Mouse (Mus musculus): ENCODE measurements around the gene Gpr156. TPM values are rescaled to one million over a fixed set of nuclear protein-coding genes. Genes with fewer than 3 reads are reported as not detected.
A peak's percentile ranks its signal among the peaks of the same experiment; 100 is the strongest.
"Not testable (repeated sequence)": the region's sequence is repeated elsewhere in the genome, so short reads cannot be mapped to it uniquely, and the experiment has no call there.

Gpr156 gene
- total RNA-seq, 4 experiments from 2014 or later = 0.09 to 0.65 (median 0.29) TPM

DNA sequence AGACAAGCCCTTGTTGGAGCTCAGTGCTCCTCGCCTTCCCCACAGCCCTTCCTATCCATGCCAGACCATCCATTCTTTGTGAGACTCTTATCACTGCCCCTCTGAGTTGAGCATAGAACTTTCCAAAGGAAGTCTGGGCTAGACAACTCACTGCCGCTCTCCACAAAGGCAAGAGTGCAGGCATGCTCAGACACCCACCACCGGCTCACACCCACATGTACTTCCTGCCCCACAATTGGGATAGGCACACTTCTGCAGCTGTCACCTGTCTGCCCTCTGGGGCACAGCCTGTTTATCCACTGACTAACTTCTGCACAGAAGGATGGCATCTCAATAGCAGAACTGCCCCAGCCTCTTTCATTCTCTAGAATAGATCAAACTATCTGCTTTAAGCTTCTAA lies 86.2 kb downstream of the Gpr156 start:
- no peak for DNase-seq

DNA sequence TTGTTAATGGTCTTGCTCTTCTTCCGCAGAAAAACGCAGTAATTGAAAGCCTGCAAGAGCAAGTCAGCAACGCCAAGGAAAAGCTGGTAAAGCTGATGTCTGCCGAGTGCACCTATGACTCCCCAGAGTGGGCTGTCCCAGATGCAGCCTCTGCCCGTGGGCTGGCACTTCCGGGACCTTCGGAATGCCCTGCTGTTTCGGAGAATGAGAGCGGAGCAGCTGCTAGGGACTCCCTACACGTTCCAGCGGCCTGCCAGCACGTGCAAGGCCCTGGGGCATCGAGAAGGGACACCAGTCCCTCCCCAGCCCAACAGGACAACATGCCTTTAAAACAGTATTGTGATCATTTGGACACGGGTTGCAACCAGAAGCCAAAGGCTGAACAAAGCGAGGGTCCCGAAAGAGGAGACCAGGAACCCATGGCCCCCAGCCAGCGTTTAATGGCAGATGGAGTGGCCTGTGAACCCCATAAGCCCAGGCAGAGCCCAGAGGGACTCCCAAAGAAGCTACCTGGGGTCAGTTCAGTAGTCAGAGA lies 88.3 kb downstream of the Gpr156 start:
- no peak for DNase-seq

DNA sequence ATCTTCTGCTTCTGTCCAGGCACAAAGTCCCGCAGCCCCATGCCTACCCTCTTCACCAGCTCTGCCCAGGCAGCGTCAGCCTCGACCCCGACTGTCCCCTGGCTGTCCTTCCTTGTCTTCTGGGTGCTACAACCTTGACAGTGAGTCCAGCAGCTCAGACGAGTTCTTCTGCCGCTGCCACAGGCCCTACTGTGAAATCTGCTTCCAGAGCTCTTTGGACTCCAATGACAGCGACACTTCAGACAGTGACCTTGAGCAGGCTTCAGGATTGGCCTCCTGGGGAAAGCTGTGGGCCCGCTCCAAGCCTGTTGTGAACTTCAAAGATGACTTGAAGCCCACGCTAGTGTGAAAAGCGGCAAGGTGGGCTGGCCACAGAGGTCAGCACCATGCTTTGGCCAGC lies 89.2 kb downstream of the Gpr156 start:
- no peak for DNase-seq

DNA sequence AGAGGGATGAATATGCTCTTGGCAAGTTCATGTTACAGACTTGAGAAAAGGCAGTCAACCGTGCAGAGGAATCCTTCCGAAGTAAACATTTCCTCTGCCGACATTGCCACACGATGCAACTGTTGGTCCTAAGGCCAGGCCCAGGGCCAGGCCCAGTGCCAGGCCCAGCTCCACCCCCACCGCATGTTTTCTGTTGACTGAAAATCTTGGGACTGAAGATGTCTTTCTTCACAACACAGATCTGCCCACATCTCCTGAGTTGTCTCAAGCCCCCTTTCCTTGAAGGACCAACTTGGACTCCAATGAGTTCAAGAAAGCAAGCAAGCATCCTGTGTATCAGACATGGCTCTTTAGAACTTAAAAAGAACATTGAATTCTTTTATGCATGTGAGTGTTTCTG lies 92.1 kb downstream of the Gpr156 start:
- no peak for DNase-seq

DNA sequence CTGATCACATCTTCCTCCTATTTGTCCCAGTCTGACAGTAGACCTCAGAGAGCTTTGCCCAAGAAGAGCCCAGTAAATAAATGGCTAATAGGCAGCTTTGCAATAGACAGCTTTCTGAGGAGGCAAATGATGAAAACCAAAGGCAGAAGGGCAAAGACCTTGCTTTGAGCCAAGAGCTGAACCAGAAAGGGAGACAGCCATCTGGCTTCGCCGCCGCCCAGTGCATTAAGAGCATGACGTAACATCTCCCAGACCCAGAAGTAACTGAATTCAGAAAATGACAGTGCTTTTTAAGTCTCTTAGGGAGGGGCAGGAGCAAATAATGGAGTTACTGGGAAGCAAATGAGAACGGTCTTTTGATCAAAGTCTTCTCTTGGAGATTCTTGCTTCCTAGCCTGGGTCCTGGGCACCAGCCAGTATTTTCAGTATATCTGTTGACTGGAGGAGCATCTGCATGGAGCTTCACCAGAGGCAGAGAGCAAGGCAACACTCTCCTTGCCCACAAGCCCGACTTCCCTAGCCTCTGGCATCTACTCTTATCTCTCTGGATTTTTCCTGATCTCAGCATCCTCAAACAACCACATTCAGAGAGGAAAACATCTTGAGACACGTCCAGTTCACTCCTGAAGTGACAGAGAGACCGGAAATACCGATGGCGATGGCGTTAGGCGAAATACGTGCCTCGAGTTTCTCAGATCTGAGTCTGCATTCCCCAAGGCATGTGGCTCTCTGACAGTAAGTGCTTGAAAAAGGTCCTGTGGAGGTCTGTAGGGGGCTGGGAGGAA lies 92.9 kb downstream of the Gpr156 start:
- no peak for DNase-seq

DNA sequence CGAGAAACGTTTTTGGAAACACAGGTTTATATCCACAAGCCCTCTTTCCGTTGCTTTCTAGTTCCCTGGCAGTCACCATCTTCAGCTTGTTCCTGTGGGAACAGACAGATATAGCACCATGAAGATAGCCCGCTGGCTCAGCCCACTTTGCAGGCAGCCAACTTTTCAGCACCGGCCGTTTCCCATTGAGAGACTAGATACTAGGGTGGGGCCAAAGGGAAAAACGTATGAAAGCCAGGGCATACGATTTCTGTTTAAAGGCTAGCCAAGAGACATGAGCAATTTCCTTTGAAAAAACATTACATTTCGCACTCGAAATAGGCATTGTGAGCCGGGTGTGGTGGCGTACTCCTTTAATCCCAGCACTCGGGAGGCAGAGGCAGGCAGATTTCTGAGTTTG lies 95.2 kb downstream of the Gpr156 start:
- DNase-seq = no peak

DNA sequence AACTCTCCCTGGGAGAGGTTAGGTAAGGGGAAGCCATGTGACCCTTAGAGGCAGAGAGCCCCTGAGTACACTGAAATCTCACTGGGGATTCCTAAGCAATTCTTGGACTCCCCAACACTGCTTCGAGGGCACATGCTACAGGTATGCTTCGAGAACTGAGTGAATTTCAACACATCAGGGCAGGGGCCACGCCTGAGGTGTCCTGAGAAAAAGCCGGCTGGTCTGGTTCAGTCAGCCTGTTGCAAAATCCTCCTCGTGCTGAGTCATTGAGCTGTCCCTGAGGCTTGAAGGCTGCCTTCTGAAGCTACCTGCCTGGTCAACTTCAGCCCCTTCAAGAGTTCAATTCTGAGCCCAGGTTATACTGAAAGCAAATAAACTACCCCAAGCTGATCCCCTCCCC lies 96.1 kb downstream of the Gpr156 start:
- DNase-seq = peak; percentile 67

DNA sequence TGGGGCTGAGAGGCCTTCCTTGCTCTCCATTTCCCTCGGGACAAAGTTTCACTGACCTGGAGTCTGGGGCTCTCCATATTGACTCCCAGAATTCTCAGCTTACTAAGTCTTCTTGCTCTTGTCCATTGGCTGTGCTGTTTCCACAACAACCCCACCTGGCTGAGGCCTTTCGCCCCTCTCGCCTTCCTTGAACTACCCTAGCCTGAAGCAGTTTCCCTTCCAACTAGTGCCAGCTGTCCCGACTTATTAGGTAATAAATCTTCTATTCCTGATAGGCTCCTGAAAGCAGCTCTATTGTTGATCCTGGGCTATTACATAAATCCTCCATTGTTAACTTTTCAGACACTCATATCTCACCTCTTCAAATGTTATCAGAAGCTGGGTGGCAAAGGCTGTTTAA lies 96.6 kb downstream of the Gpr156 start:
- DNase-seq = no peak

DNA sequence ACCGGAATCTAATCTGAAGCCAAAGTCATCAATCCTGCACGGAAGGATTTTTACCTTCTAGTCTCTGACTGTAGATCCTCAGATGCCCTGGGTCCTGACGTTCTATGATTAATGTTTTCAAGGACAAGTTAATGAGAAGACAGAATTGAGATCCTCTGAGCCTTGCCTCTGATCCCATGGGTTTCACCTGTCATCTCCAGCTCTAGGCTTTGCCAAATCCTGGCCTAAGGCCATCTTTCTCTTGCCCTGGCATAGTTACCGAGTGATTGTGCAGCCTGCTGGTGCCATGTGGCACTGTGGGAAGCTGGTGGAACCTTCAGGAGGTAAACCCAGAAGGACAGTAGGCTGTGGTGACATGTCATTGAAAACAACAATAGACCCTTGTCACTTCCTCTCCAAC lies 98.7 kb downstream of the Gpr156 start:
- no peak for DNase-seq

DNA sequence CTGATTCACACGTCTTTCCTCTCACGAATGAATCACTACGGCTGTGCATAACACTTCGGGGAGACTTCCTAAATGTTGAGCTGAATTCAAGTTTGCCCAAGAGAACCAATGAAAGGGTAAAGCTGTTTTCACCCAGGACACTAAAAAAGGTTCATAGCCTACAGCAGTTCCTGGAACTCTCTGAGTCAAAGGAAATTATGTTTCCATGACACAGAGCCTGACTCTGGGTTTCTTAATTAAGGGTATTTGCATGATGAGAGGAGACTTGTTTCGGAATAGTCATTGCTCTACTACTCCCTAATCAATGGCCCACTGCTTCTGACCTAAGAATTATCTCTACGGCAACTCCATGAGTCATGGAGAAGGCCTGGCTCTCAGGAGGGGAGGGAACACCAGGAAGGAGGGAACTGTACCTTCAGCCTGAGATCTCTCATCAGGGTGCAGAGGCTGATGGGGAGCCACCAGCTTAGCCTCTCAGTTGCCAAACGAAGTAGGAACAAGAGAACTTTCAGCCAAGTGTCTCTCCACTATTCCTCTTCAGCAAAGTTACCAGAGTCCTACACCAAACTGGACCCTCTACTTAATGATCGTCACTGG lies 100.7 kb downstream of the Gpr156 start:
- no peak for DNase-seq

DNA sequence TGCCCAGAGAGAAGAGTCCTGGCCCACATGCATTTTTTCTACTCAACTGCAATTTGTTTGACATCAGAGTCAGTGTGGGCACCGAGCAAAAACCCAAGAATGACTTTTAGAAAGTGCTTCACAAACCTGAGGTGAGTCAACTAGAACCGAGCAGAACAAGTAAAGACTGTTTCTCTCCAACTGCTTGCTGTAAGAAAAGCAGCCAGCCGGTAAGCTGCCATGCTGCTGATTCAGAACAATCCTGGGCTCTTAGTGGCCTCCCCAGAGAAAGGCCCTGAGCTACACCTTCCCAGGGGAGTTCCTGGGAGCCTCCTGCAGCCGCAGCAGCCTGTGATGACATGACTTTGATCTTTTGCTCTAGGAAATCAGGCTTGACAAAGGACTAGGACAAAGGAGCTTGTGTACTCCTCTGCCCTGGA lies 101.7 kb downstream of the Gpr156 start:
- no peak for DNase-seq

DNA sequence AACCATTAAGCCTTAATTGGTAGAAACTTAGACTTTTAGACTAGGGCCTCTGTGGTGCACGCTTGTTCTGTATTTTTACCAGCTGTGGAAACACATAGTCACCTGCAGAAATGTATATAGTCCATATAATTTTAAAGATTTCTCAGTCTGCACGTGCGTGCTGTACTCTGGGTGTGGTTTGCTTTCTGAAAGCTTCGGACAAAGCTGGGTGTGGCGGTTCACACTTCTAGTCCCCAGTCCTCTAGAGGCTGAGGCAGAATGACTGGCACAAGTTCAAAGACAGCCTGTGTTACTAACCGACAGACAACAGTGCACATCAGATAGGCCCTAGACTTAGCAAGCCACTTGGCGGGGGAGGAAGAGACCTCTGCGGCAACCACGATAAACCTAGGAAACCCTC lies 116.3 kb downstream of the Gpr156 start:
- DNase-seq = no peak

DNA sequence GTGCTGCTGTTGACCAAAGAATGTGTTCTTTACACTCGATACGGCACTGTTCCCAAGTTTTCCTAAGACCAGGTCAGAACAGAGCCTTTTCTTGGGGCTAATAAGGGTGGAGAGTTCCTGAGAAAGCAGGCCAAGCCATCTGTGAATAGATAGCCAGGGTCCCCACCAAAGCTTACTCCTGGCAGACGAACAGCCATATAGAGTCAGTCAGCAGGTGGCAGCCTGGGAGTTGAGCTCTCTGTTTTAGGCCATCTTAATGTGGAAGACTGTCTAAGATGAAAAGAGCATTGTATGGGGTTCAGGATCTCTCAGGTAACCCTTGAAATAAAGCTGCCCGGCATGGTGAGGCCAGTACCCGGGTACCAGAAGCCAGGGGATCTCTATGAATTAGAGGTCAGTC lies 116.8 kb downstream of the Gpr156 start:
- no peak for DNase-seq

DNA sequence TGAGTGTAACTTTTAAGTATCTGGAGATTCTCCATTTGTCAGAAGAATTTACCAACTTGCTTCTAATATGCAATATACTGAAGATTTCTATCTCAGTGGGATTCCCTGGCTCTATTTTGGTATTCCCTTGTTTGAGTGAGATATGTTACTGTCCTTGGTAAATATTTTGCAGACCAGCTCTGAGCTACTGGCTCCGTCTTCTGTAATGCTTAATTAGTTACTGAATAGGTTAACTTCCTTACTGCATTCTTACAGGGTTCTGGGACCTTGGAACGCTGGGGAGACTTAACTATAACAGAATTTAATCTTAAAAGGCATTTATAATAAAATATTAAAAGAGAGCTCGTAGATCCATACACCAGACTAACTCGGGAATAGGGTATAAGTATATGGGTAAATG lies 121.8 kb downstream of the Gpr156 start:
- DNase-seq = not testable (repeated sequence)

DNA sequence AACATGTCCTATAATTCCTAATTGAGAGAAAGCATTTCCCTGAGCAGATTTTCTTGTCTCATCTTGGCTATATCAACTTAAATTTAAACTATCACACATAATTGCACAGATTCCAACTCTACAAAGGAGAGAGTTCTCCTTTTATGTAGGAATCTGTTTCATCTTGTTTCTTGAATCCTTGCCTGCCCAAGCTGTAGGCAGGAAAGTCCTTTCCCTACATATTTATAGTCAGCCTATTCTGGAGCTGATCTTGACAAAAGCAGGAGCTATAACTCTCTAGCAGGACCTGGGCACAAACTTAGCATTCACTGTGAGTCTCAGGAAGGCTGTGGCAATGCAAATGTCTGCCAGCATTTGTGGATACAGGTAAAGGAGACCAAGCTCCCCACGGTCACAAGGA lies 125.9 kb downstream of the Gpr156 start:
- no peak for DNase-seq

DNA sequence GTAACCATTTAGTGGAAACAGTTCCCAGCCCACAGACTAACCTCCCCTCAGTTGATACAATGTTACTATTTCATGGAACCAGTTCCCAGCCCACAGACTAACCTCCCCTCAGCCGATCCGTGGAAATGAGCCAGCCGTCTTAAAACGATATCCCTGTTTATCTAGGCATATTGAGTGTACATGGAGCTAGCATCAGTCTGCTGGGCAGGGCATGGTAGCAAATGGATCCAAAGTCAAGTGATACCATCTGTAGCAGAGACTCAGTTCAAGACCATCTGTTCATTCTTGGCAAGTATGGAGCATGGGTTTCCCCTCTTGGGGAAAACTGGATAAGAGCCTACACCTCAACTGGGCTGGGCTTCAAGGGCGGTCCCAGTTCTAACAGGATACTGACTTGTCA lies 128.3 kb downstream of the Gpr156 start:
- no peak for DNase-seq

DNA sequence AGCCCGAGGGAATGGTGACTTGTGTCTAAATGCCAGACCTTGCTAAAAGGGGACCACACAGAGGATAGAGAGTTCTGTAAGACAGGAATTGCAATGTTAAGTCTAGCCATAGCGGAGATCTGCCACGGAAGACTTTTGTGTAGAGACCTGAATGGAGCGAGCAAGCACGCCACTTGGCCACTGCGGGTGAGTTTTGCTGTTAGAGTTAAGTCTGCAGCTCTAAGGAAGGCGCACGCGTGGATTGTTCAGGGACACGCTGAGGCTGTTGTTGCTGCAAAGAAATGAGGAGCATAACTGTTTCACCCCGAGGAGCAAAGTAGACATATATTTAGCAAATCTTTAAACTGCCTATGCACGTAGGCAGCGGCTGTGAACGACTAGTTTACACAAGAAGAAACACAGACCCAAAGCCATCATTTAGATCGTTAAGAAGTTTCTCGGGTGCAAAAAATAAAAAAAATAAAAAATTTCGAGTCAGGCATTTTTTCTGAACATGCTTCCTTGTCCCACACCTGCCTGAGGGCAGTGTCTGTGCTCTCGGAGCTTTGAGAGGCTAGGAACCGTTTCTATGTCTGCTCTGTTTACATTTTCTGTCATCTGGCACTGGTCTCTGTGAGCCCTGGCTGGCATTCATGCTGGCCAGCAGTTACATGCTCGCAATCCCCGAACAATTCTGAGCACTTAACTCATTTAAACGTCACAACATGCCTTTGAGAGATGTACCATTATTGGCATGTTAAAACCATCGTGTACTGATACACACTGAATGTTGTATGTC lies 131.7 kb downstream of the Gpr156 start:
- no peak for DNase-seq

Other genes starting within 250 kb of the Gpr156 start
- gene Fstl1, start 139.6 kb upstream of the Gpr156 start, total RNA-seq (2022) = 10 to 100 TPM; 21.2 to 45.6 (median 33.8) TPM
- under 1 TPM in 2 of 4 experiments, not detected in 2; 0.29 to 0.75 TPM for gene Gm36028, start 55.4 kb upstream of the Gpr156 start, total RNA-seq (2022)
- gene Lrrc58, start 48.1 kb upstream of the Gpr156 start, total RNA-seq (2022) = 100 to 1,000 TPM; 130 to 206 (median 160) TPM
- 10 to 100 TPM; 67.6 to 79.6 (median 72.0) TPM for gene Gsk3b, start 172.5 kb downstream of the Gpr156 start, total RNA-seq (2022)

All from adrenal gland, adult 8-10 months (tissue).